Mouse (Mus musculus) thymus, postnatal 4 days (tissue): ENCODE measurements around the gene Olfr655.

Experiments
- DNase-seq: peaks from one replicate; pipeline ENCODE4 v3.0.0; 2021

Olfr655 gene

GRCm38 (mm10) chr7:104601679-104602078 is at the start of gene Olfr655:
Olfr655 (minus strand) TSS chr7:104601779.
- no peak for DNase-seq

- peak; percentile 37 for DNase-seq
Observed at GRCm38 (mm10) chr7:104646841-104647482, 45.4 kb upstream of the Olfr655 start, which contains the start of gene Olfr658. Olfr658 (minus strand) TSS chr7:104647305.

DNA sequence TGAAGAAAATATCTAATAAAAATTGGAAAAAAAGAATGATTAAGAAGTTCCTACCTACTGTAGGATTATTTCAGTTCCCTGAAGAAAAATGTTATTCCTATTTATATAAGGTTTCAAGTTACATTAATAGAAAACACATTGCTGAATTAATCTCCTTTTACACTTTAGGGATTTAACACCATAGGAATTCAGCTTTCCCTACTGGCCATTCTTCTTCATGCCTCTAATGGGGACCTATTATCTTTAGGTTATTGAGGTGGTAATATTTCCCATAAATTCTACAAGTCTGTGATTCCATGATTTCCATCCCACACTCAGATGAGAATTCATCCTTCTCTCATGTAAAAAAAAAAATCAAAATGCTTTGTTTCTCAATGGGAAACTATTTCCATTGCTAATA is 22.9 kb upstream of the Olfr655 start, which contains the start of gene Olfr657:
Gene Olfr657, plus strand, starts transcription at position 301 of the 400 bp plus-strand sequence.
- DNase-seq = no peak

DNA sequence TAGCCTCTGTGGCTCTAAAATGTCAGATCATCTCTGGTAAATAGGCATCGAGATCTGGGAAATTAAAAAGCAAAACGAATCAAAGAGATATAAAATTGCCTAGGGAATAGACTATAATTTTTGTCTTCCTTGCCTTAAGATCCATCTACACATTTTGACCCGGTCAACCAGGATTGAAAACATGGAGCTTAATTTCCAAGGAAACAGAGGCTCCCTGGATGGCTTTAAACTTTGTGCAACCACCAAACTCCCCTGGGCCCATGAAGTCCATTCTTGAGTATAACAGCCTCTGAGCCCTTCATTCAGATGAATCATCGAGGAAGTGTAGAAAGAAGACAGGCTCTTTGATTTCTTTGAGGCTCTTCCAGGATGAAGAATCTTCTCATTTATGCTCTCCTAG is 12.1 kb upstream of the Olfr655 start, which contains the start of gene Olfr656:
Gene Olfr656, plus strand, starts transcription at position 301 of the 400 bp plus-strand sequence.
- DNase-seq = no peak

GRCm38 (mm10) chr7:104604727-104605126 is 3.1 kb upstream of the Olfr655 start:
- DNase-seq = no peak

GRCm38 (mm10) chr7:104603173-104603572 is 1.6 kb upstream of the Olfr655 start:
- DNase-seq = peak; percentile 77

DNA sequence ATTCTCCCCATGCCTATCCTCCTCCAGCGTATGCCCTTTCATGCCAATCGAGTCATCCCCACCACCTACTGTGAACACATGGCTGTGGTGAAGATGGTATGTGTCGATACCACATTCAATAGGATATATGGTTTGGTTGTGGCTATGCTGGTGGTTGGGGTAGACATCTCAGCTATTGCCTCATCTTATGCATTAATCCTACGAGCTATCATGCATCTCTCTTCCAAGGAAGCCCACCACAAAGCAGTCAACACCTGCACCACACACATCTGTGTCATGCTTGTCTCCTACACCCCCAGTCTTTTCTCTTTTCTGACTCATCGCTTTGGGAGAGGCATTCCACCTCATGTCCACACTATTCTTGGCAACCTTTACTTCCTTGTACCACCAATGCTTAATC is 13.3 kb downstream of the Olfr655 start:
- DNase-seq = no peak

DNA sequence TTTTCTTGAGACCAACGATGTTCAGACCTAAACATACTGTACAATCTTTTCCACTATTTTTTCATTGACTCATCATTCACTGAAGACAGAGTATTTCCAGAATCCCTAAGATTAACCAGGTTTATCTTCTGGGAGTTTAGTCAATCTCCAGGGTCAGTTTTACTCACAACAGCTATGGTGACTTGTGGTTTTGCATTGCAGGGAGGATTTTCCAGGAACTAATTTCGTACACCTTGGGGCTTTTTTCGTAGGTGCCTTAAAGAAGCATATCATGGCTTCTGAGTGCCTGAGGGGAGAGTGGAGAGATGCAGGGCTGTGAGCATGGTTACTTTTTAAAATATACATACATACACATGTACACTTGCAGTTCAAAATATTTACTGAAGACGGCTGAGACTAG is 14.9 kb downstream of the Olfr655 start, which contains the start of gene Olfr654:
Gene Olfr654, plus strand, starts transcription at position 301 of the 400 bp plus-strand sequence.
- no peak for DNase-seq

DNA sequence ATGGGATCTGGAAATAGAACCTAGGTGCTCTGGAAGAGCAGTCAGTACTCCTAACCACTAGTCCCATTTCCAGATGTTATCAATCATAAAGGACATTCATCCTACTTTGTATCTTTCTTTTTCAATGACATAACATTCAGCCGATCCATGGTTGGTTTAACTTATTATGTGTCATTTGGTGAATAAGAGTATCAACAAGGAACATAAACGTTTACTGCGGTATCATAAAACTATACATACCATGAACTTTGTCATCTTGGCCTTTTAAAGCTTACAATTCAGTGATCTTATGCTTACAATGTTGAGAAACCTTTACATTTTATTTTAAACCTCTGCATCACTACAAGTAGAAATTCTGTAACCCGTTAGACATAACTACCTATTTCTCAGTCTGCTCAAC is 20.1 kb downstream of the Olfr655 start:
- no peak for DNase-seq

- DNase-seq = no peak
Observed at GRCm38 (mm10) chr7:104580846-104581245, 20.7 kb downstream of the Olfr655 start.

GRCm38 (mm10) chr7:104577014-104577413 is 24.6 kb downstream of the Olfr655 start, which contains the start of gene Olfr653:
Olfr653 (plus strand) TSS chr7:104577314.
- no peak for DNase-seq

DNA sequence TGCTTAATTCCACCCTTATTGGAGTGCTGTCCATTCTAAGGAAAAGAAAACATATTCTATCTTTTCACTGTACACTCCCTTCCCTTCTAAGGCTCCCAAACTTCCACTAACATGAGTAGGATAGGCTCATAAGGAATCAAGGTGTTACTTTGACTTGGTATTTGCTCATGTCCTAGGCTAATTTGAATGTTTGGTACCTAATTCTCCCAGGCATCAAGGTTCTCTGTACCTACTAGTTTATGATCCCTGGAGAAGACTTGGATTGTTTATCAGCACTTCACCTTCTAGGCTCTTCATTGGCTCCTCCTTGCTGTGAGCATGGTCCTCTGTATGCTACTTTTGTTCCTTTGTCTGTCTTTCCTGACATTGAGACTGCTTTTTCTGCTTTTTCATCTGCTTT is 41.0 kb downstream of the Olfr655 start, which contains the start of gene Olfr652:
Gene Olfr652, plus strand, starts transcription at position 301 of the 400 bp plus-strand sequence.
- no peak for DNase-seq

- DNase-seq = no peak
Observed at GRCm38 (mm10) chr7:104552700-104553099, 48.9 kb downstream of the Olfr655 start.

DNA sequence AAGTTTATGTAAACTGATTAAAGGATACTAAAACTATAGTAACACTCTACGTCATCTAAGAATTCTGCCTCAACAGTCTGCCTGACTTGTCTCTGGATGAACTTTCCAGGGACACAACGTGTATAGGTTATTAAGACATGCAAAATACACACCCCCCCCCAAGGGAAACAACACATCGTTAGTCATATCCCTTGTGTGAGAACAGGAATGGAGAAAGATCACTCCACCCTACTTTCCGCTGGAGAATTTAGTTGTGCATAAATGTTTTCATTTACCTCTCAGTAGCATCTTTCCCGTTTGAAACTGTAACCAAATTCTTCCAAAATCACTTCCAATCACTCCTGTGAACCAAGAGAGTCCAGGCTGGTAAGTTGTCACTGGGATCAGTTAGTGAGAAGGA is 51.7 kb downstream of the Olfr655 start, which contains the start of gene Olfr651:
Gene Olfr651, plus strand, starts transcription at position 301 of the 400 bp plus-strand sequence.
- no peak for DNase-seq
